Mouse (Mus musculus) midbrain, embryonic 16.5 days (tissue): ENCODE data around the gene Sipa1l2. TPM values are rescaled to one million over a fixed set of nuclear protein-coding genes. Genes with fewer than 3 reads are reported as not detected.

ENCODE experiments used
- ATAC-seq: fragments of 200-750 bp; cut with Nextera tagmentation; 2 replicates; pipeline ENCODE4 v1.8.0; 2017; ENCODE audit warnings: moderate TSS enrichment
- H3K27ac ChIP-seq: fragments of 300-500 bp; sonication (generic); 2 replicates; pipeline ENCODE4 v1.5.1; 2014; ENCODE audit warnings: mild to moderate bottlenecking, low read length, mixed read lengths
- H3K27me3 ChIP-seq: fragments of 300-500 bp; sonication (generic); 2 replicates; pipeline ENCODE4 v1.6.1; 2014; ENCODE audit warnings: low read depth, low read length, mixed read lengths; ENCODE audit not compliant: control insufficient read depth, insufficient read depth
- H3K36me3 ChIP-seq: fragments of 300-500 bp; sonication (generic); 2 replicates; pipeline ENCODE4 v1.6.1; 2014; ENCODE audit warnings: mild to moderate bottlenecking, low read length, moderate library complexity, mixed read lengths; ENCODE audit not compliant: control insufficient read depth, insufficient read depth
- H3K4me1 ChIP-seq: fragments of 300-500 bp; sonication (generic); 2 replicates; pipeline ENCODE4 v1.6.1; 2014; ENCODE audit warnings: mild to moderate bottlenecking, low read length, mixed read lengths; ENCODE audit not compliant: control insufficient read depth, insufficient read depth
- H3K4me2 ChIP-seq: fragments of 300-500 bp; sonication (generic); 2 replicates; pipeline ENCODE4 v1.6.1; 2014; ENCODE audit warnings: mild to moderate bottlenecking, low read length, mixed read lengths
- H3K4me3 ChIP-seq: fragments of 300-500 bp; sonication (generic); 2 replicates; pipeline ENCODE4 v1.5.1; 2014; ENCODE audit warnings: low read depth, mild to moderate bottlenecking, low read length, moderate library complexity, mixed read lengths
- H3K9ac ChIP-seq: fragments of 300-500 bp; sonication (generic); 2 replicates; pipeline ENCODE4 v1.6.1; 2014; ENCODE audit warnings: low read depth, low read length, mixed read lengths
- H3K9me3 ChIP-seq: fragments of 300-500 bp; sonication (generic); replicated peaks from 2 replicates; pipeline ENCODE4 v1.6.1; 2014; ENCODE audit warnings: mild to moderate bottlenecking, low read length, mixed read lengths; ENCODE audit not compliant: control insufficient read depth, poor library complexity, severe bottlenecking
- WGBS: fragments of 180-500 bp; shearing (Covaris S2); extraction: QIAGEN DNeasy Blood & Tissue Kit; methylation state at CpG from one replicate; pipeline ENCODE4 v1.1.7; 2014; 5-methylcytosine and 5-hydroxymethylcytosine counted together
- polyA plus RNA-seq: library from polyadenylated mRNA; unstranded; fragments of >200 nt; fragmentation: Nextera tagmentation; extraction: Ambion mirVana; gene quantifications from 2 replicates; pipeline ENCODE4 v1.2.1, GENCODE M21; 2015

Sipa1l2 gene
- polyA plus RNA-seq, 1 experiment from 2014 or later = 21.7 TPM

- H3K4me3 ChIP-seq = no peak overlapping the region
- peaks cover 29% of the 10 kb centered on the region for H3K4me1 ChIP-seq
- H3K9me3 ChIP-seq = no peaks in the 10 kb centered on the region
- no peak overlapping the region for H3K4me2 ChIP-seq
- 28% methylated on average over 5 of the region's 5 CpGs for WGBS
- H3K27me3 ChIP-seq = no peaks in the 10 kb centered on the region
- no peaks in the 10 kb centered on the region for H3K36me3 ChIP-seq
- H3K9ac ChIP-seq = no peak overlapping the region
- no peak for ATAC-seq
- peak overlapping the region; percentile 56 for H3K27ac ChIP-seq
Measured at GRCm38 (mm10) chr8:125500005-125500404, 69.6 kb downstream of the Sipa1l2 start.

DNA sequence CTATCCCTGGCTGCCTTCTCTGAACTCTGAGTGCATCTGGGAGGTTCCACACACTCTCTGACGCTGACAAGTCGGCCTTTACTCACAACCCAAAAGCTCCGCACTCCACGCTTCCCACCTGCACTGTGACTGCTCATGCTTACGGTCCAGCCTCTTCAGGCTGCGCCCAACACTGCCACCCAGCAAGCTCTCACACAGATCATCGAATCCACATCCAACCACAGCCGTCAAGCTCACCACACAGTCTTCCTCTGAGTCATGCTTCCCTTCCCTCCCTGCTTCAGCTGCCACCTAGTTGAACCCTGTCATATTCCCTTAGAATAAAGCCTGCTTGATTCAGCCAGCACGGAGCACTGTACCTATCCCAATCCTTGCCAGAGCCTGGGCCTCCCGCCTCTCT, 71.1 kb downstream of the Sipa1l2 start:
- no peaks in the 10 kb centered on the region for H3K9me3 ChIP-seq
- ATAC-seq = no peak
- H3K27me3 ChIP-seq = no peaks in the 10 kb centered on the region
- H3K9ac ChIP-seq = no peak overlapping the region
- no peak overlapping the region for H3K27ac ChIP-seq
- peaks cover 17% of the 10 kb centered on the region for H3K4me1 ChIP-seq
- no peak overlapping the region for H3K4me2 ChIP-seq
- 68% methylated on average over 10 of the region's 10 CpGs for WGBS
- H3K4me3 ChIP-seq = no peak overlapping the region
- no peaks in the 10 kb centered on the region for H3K36me3 ChIP-seq

DNA sequence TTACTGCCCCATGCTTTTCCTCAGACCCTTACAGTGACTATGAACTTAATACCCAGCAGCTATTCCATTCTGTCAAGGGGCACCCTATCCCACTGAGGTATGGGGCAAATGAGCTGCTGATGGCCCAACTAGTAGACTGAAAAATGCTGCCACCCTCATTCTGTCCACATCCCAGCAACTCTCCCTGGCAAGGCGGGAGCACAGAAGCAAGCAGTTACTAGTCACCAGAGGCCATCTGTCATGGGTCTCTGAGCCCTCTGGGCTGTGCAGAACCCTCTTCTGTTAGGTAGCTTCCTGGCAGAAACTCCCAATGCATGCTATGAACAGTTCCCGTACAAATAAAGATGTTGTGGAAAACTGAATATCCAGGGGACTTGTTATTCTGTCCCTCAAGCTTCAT, 74.1 kb downstream of the Sipa1l2 start:
- peaks cover 4% of the 10 kb centered on the region; the same call in 1 of the 2 replicates for H3K36me3 ChIP-seq
- H3K27ac ChIP-seq = no peak overlapping the region
- no peak overlapping the region for H3K4me2 ChIP-seq
- H3K9ac ChIP-seq = no peak overlapping the region
- H3K4me1 ChIP-seq = peaks cover 16% of the 10 kb centered on the region
- no peak for ATAC-seq
- no peaks in the 10 kb centered on the region for H3K27me3 ChIP-seq
- no peaks in the 10 kb centered on the region for H3K9me3 ChIP-seq
- WGBS = 84% methylated on average over 2 of the region's 2 CpGs
- H3K4me3 ChIP-seq = no peak overlapping the region

- 0 out of 2 replicates have a peak, but pooled peaks cover under 1% of the 10 kb centered on the region for H3K4me1 ChIP-seq
- no peak overlapping the region for H3K4me3 ChIP-seq
- peaks cover 4% of the 10 kb centered on the region; the same call in 1 of the 2 replicates for H3K36me3 ChIP-seq
- no peak for ATAC-seq
- H3K4me2 ChIP-seq = no peak overlapping the region
- H3K9ac ChIP-seq = no peak overlapping the region
- 51% methylated on average over 6 of the region's 6 CpGs for WGBS
- no peaks in the 10 kb centered on the region for H3K9me3 ChIP-seq
- H3K27me3 ChIP-seq = no peaks in the 10 kb centered on the region
- no peak overlapping the region for H3K27ac ChIP-seq
Measured at GRCm38 (mm10) chr8:125493254-125493815, 76.3 kb downstream of the Sipa1l2 start.

DNA sequence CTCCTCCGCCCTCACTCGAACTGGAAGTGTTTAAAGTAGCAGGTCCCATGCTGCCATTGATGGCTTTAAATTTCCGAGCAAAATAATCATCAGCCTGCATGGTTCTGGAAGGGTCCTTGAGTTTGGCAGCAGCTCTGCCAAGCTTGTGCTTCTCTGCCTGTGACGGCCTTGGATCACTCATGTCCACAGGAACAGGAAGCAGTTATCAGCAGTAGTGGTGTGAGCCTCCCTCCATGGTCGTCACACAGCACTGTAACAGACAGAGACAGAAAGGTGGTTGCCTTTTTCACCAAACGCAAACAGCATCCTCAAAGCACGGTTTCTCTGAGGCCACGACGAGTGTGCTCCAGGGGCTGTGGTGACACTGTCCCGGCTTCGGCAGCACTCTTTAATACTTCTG, 77.2 kb downstream of the Sipa1l2 start:
- 88% methylated on average over 11 of the region's 11 CpGs for WGBS
- no peak for ATAC-seq
- no peak overlapping the region for H3K27ac ChIP-seq

GRCm38 (mm10) chr8:125488747-125489146, 80.9 kb downstream of the Sipa1l2 start:
- Histone ChIP-seq H3K9ac (no peak overlapping the region), H3K9me3 (no peaks in the 10 kb centered on the region), H3K4me3 (no peak overlapping the region), H3K27ac (no peak overlapping the region), H3K4me2 (no peak overlapping the region), H3K36me3 (peaks cover 4% of the 10 kb centered on the region; the same call in 1 of the 2 replicates), H3K4me1 (peaks cover 11% of the 10 kb centered on the region), H3K27me3 (no peaks in the 10 kb centered on the region)
- ATAC-seq = no peak
- 68% methylated on average over 1 of the region's 1 CpGs for WGBS

More for the DNA sequence above, 77.2 kb downstream of the Sipa1l2 start:
- peaks cover 4% of the 10 kb centered on the region; the same call in 1 of the 2 replicates for H3K36me3 ChIP-seq
- no peaks in the 10 kb centered on the region for H3K9me3 ChIP-seq
- H3K4me1 ChIP-seq = no peaks in the 10 kb centered on the region
- H3K9ac ChIP-seq = no peak overlapping the region
- H3K4me2 ChIP-seq = no peak overlapping the region
- H3K4me3 ChIP-seq = no peak overlapping the region
- H3K27me3 ChIP-seq = no peaks in the 10 kb centered on the region

- no peak overlapping the region for H3K27ac ChIP-seq
- H3K9me3 ChIP-seq = no peaks in the 10 kb centered on the region
- WGBS = 83% methylated on average over 3 of the region's 3 CpGs
- H3K4me2 ChIP-seq = no peak overlapping the region
- peaks cover 6% of the 10 kb centered on the region; the same call in 1 of the 2 replicates for H3K36me3 ChIP-seq
- no peak overlapping the region for H3K4me3 ChIP-seq
- H3K27me3 ChIP-seq = no peaks in the 10 kb centered on the region
- no peak for ATAC-seq
- no peak overlapping the region for H3K9ac ChIP-seq
- H3K4me1 ChIP-seq = peaks cover 11% of the 10 kb centered on the region
Measured at GRCm38 (mm10) chr8:125485715-125486114, 83.9 kb downstream of the Sipa1l2 start.

- H3K27ac ChIP-seq = no peak overlapping the region; the same call in 1 of the 2 replicates
- WGBS = 15% methylated on average over 7 of the region's 7 CpGs
- no peak for ATAC-seq
- no peaks in the 10 kb centered on the region for H3K27me3 ChIP-seq
- peaks cover 13% of the 10 kb centered on the region for H3K36me3 ChIP-seq
- no peaks in the 10 kb centered on the region for H3K9me3 ChIP-seq
- no peak overlapping the region for H3K9ac ChIP-seq
- H3K4me2 ChIP-seq = no peak overlapping the region
- peaks cover 11% of the 10 kb centered on the region for H3K4me1 ChIP-seq
- H3K4me3 ChIP-seq = no peak overlapping the region
Measured at GRCm38 (mm10) chr8:125484530-125485196, 84.9 kb downstream of the Sipa1l2 start.

GRCm38 (mm10) chr8:125482491-125483096, 87.0 kb downstream of the Sipa1l2 start:
- no peaks in the 10 kb centered on the region for H3K9me3 ChIP-seq
- H3K27me3 ChIP-seq = no peaks in the 10 kb centered on the region
- H3K27ac ChIP-seq = no peak overlapping the region
- peaks cover 11% of the 10 kb centered on the region for H3K4me1 ChIP-seq
- 88% methylated on average over 5 of the region's 5 CpGs for WGBS
- peaks cover 13% of the 10 kb centered on the region for H3K36me3 ChIP-seq
- no peak overlapping the region for H3K9ac ChIP-seq
- H3K4me2 ChIP-seq = no peak overlapping the region
- H3K4me3 ChIP-seq = no peak overlapping the region
- ATAC-seq = no peak
